Mouse (Mus musculus): ENCODE data around the gene Tsks. TPM values are rescaled to one million over a fixed set of nuclear protein-coding genes. Genes with fewer than 3 reads are reported as not detected.

Tsks gene
- polyA plus RNA-seq, 1 experiment from 2014 or later, result not detected

DNA sequence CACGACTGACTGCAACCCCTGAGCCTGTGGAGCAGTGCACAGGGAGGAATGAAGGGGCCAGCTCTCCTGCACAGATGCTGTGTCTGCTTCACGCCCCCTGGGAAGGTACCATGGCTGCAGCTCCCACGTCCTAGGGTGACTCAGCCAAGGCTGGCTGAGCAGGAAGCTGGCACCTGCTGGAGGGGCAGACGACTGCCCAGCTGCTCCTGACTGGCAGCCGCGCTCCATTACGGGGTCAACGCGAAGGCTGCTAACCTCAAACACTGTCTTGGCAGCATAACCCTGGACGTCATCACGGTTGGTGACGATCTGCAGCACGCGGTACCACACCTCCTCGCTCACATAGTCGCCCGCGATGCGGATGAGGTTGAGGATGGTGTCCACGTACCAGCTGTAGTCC, 37.6 kb upstream of the Tsks start:
- H3K27me3 ChIP-seq (ENCODE audit: control insufficient read depth, insufficient read depth, low read length), result no peaks in the 10 kb centered on the region
- H3K9ac ChIP-seq (ENCODE audit: low read length), result no peak overlapping the region
- H3K27ac ChIP-seq (ENCODE audit: low read depth, low read length), result no peak overlapping the region
- no peak overlapping the region for H3K4me3 ChIP-seq (ENCODE audit: low read depth, low read length)
- WGBS, result 94% methylated on average over 20 of the region's 20 CpGs
- no peaks in the 10 kb centered on the region for H3K9me3 ChIP-seq (ENCODE audit: control insufficient read depth, low read length)
- no peaks in the 10 kb centered on the region; the same call in 1 of the 2 replicates for H3K4me1 ChIP-seq (ENCODE audit: control insufficient read depth, insufficient read depth, low read length)
- ATAC-seq (ENCODE audit: insufficient read depth, low FRiP score, low TSS enrichment), result no peak
- H3K4me2 ChIP-seq (ENCODE audit: low read depth), result no peak overlapping the region
- DNase-seq (ENCODE audit: low spot score), result no peak
- peaks cover 35% of the 10 kb centered on the region for H3K36me3 ChIP-seq (ENCODE audit: control insufficient read depth, insufficient read depth, low read length)

DNA sequence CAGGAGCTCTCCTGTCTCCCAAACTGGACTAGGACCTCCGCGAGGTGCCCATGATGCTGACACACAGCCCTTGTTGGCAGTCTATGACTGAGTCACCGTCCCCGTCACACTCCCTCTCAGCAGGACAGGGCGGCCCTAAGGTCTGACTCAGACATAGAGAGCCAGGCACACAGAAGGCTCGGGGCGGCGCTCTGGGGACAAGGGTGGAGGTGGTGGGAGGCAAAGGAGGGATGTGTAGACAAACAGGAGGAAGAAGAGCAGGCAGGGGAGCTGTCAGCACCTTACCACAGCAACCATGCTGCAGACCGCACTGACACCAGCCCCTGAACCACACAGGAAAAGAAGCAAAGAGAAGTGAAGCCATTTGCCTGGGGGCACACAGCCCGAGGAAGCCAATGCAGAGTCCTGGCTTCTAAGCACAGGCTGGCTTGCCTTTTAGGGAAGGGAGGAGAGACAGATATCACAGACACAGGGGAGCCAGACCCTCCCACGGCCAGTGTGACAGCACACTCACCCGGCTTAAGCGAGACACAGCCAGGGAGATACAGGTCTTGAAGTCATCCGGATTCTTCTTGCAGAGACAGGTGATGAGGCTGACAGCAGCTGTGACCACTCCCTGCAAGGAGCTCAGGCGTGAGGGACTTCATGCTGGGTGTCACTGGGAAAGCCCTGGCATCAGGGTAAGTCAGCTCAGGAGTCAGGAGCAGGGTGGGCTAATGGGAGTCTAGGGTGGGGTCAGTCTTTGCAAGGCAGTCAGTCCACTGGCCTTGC, 34.1 kb upstream of the Tsks start:
- no peak for DNase-seq (ENCODE audit: low spot score)
- H3K27me3 ChIP-seq (ENCODE audit: control insufficient read depth, insufficient read depth, low read length), result no peaks in the 10 kb centered on the region
- 94% methylated on average over 15 of the region's 15 CpGs for WGBS
- H3K4me2 ChIP-seq (ENCODE audit: low read depth), result no peak overlapping the region
- no peaks in the 10 kb centered on the region for H3K9me3 ChIP-seq (ENCODE audit: control insufficient read depth, low read length)
- no peak for ATAC-seq (ENCODE audit: insufficient read depth, low FRiP score, low TSS enrichment)
- H3K27ac ChIP-seq (ENCODE audit: low read depth, low read length), result no peak overlapping the region
- H3K4me1 ChIP-seq (ENCODE audit: control insufficient read depth, insufficient read depth, low read length), result no peaks in the 10 kb centered on the region
- peaks cover 35% of the 10 kb centered on the region for H3K36me3 ChIP-seq (ENCODE audit: control insufficient read depth, insufficient read depth, low read length)
- no peak overlapping the region for H3K9ac ChIP-seq (ENCODE audit: low read length)
- no peak overlapping the region for H3K4me3 ChIP-seq (ENCODE audit: low read depth, low read length)

DNA sequence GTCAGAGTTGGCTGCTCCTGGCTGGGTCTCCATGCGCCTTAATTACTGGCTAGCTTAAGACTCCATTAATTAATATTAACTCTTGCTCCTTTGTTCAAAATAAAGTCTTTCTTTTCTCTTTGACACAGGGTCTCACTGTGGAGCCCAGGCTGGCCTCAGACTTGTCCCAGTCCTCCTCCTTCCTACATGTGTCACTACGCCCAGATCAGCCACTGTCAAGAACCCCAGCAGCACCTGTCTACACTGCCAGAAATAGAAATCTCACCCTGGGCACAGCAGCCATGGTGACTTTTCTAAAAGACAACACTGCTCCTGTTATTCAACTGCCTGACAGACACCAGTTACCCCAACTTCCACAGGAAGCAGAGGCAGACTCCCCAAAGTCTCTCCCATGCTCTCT, 28.6 kb upstream of the Tsks start:
- no peak overlapping the region for H3K27ac ChIP-seq (ENCODE audit: low read depth, low read length)
- ATAC-seq (ENCODE audit: insufficient read depth, low FRiP score, low TSS enrichment) (no peak), DNase-seq (ENCODE audit: low spot score) (no peak)
- H3K4me3 ChIP-seq (ENCODE audit: low read depth, low read length), result no peak overlapping the region
- peaks cover 16% of the 10 kb centered on the region for H3K36me3 ChIP-seq (ENCODE audit: control insufficient read depth, insufficient read depth, low read length)
- H3K27me3 ChIP-seq (ENCODE audit: control insufficient read depth, insufficient read depth, low read length), result no peaks in the 10 kb centered on the region
- no peak overlapping the region for H3K9ac ChIP-seq (ENCODE audit: low read length)
- no peak overlapping the region for H3K4me2 ChIP-seq (ENCODE audit: low read depth)
- 88% methylated on average over 2 of the region's 2 CpGs for WGBS
- H3K4me1 ChIP-seq (ENCODE audit: control insufficient read depth, insufficient read depth, low read length), result no peaks in the 10 kb centered on the region
- H3K9me3 ChIP-seq (ENCODE audit: control insufficient read depth, low read length), result no peaks in the 10 kb centered on the region

GRCm38 (mm10) chr7:44915314-44915713, 27.7 kb upstream of the Tsks start:
- DNase-seq (ENCODE audit: low spot score) (no peak), ATAC-seq (ENCODE audit: insufficient read depth, low FRiP score, low TSS enrichment) (no peak)
- Histone ChIP-seq H3K4me2 (ENCODE audit: low read depth) (no peak overlapping the region), H3K36me3 (ENCODE audit: control insufficient read depth, insufficient read depth, low read length) (peaks cover 9% of the 10 kb centered on the region), H3K27ac (ENCODE audit: low read depth, low read length) (no peak overlapping the region), H3K4me3 (ENCODE audit: low read depth, low read length) (no peak overlapping the region), H3K9ac (ENCODE audit: low read length) (no peak overlapping the region), H3K4me1 (ENCODE audit: control insufficient read depth, insufficient read depth, low read length) (no peaks in the 10 kb centered on the region), H3K9me3 (ENCODE audit: control insufficient read depth, low read length) (no peaks in the 10 kb centered on the region), H3K27me3 (ENCODE audit: control insufficient read depth, insufficient read depth, low read length) (no peaks in the 10 kb centered on the region)
- 95% methylated on average over 9 of the region's 9 CpGs for WGBS

- Histone ChIP-seq H3K9me3 (ENCODE audit: control insufficient read depth, low read length) (no peaks in the 10 kb centered on the region), H3K36me3 (ENCODE audit: control insufficient read depth, insufficient read depth, low read length) (peaks cover 7% of the 10 kb centered on the region), H3K27me3 (ENCODE audit: control insufficient read depth, insufficient read depth, low read length) (no peaks in the 10 kb centered on the region), H3K4me3 (ENCODE audit: low read depth, low read length) (no peak overlapping the region), H3K4me1 (ENCODE audit: control insufficient read depth, insufficient read depth, low read length) (no peaks in the 10 kb centered on the region), H3K4me2 (ENCODE audit: low read depth) (no peak overlapping the region), H3K9ac (ENCODE audit: low read length) (no peak overlapping the region), H3K27ac (ENCODE audit: low read depth, low read length) (no peak overlapping the region)
- 92% methylated on average over 6 of the region's 6 CpGs for WGBS
- DNase-seq (ENCODE audit: low spot score) (no peak), ATAC-seq (ENCODE audit: insufficient read depth, low FRiP score, low TSS enrichment) (no peak)
Observed at GRCm38 (mm10) chr7:44916191-44916590, 26.8 kb upstream of the Tsks start.

GRCm38 (mm10) chr7:44916881-44917280, 26.1 kb upstream of the Tsks start:
- Histone ChIP-seq H3K27me3 (ENCODE audit: control insufficient read depth, insufficient read depth, low read length) (no peaks in the 10 kb centered on the region), H3K4me2 (ENCODE audit: low read depth) (no peak overlapping the region), H3K4me1 (ENCODE audit: control insufficient read depth, insufficient read depth, low read length) (no peaks in the 10 kb centered on the region), H3K27ac (ENCODE audit: low read depth, low read length) (no peak overlapping the region), H3K9me3 (ENCODE audit: control insufficient read depth, low read length) (no peaks in the 10 kb centered on the region), H3K9ac (ENCODE audit: low read length) (no peak overlapping the region), H3K36me3 (ENCODE audit: control insufficient read depth, insufficient read depth, low read length) (peaks cover 7% of the 10 kb centered on the region), H3K4me3 (ENCODE audit: low read depth, low read length) (no peak overlapping the region)
- DNase-seq (ENCODE audit: low spot score) (no peak), ATAC-seq (ENCODE audit: insufficient read depth, low FRiP score, low TSS enrichment) (no peak)
- 94% methylated on average over 4 of the region's 4 CpGs for WGBS

DNA sequence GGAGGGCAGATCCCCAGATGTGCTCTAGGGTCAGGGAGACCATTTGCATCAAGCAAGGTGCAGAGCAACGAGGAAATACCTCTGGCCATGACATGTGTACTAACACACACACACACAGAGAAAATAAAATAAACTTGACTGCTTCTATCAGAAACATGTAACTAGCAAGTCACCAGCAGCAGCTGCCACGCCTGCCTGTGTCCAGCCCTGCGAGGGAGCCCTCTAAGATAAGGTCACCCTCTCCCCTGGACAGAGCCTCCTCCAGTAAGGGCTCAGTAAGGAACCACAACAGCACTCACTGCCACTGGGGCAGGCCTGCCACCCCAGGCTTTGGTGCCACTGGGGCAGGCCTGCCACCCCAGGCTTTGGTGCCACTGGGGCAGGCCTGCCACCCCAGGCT, 24.8 kb upstream of the Tsks start:
- ATAC-seq (ENCODE audit: insufficient read depth, low FRiP score, low TSS enrichment), result no peak
- DNase-seq (ENCODE audit: low spot score), result no peak
- H3K9me3 ChIP-seq (ENCODE audit: control insufficient read depth, low read length), result no peaks in the 10 kb centered on the region
- H3K9ac ChIP-seq (ENCODE audit: low read length), result no peak overlapping the region
- H3K27me3 ChIP-seq (ENCODE audit: control insufficient read depth, insufficient read depth, low read length), result no peaks in the 10 kb centered on the region
- no peak overlapping the region for H3K27ac ChIP-seq (ENCODE audit: low read depth, low read length)
- no peak overlapping the region for H3K4me2 ChIP-seq (ENCODE audit: low read depth)
- peaks cover 8% of the 10 kb centered on the region for H3K36me3 ChIP-seq (ENCODE audit: control insufficient read depth, insufficient read depth, low read length)
- WGBS, result 73% methylated on average over 3 of the region's 3 CpGs
- H3K4me1 ChIP-seq (ENCODE audit: control insufficient read depth, insufficient read depth, low read length), result no peaks in the 10 kb centered on the region
- no peak overlapping the region for H3K4me3 ChIP-seq (ENCODE audit: low read depth, low read length)

DNA sequence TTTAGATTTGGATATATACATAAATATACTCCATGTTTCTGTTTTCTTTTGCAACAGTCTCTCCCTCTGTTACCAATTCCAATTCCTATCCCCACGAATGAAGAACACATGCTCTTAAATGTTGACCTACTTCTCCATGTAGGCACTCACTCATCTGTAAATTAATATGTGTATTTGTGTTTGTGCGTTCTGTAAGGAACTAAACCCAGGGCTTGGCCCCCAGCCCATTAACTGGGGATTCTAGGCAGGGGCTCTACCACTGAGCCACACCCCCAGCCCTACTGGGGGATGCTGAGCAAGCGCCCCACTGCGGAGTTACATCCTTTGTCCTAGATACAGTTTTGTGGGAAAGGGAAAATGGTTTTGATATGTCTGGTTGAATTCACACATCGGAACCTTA, 23.9 kb upstream of the Tsks start:
- no peaks in the 10 kb centered on the region for H3K4me1 ChIP-seq (ENCODE audit: control insufficient read depth, insufficient read depth, low read length)
- no peaks in the 10 kb centered on the region for H3K27me3 ChIP-seq (ENCODE audit: control insufficient read depth, insufficient read depth, low read length)
- ATAC-seq (ENCODE audit: insufficient read depth, low FRiP score, low TSS enrichment) (no peak), DNase-seq (ENCODE audit: low spot score) (no peak)
- H3K36me3 ChIP-seq (ENCODE audit: control insufficient read depth, insufficient read depth, low read length), result peaks cover 8% of the 10 kb centered on the region
- H3K27ac ChIP-seq (ENCODE audit: low read depth, low read length), result no peak overlapping the region
- H3K9ac ChIP-seq (ENCODE audit: low read length), result no peak overlapping the region
- WGBS, result 94% methylated on average over 5 of the region's 5 CpGs
- no peak overlapping the region for H3K4me3 ChIP-seq (ENCODE audit: low read depth, low read length)
- no peak overlapping the region for H3K4me2 ChIP-seq (ENCODE audit: low read depth)
- no peaks in the 10 kb centered on the region for H3K9me3 ChIP-seq (ENCODE audit: control insufficient read depth, low read length)

GRCm38 (mm10) chr7:44922530-44922929, 20.5 kb upstream of the Tsks start:
- Histone ChIP-seq H3K36me3 (ENCODE audit: control insufficient read depth, insufficient read depth, low read length) (peaks cover 9% of the 10 kb centered on the region), H3K9me3 (ENCODE audit: control insufficient read depth, low read length) (no peaks in the 10 kb centered on the region), H3K27me3 (ENCODE audit: control insufficient read depth, insufficient read depth, low read length) (no peaks in the 10 kb centered on the region), H3K27ac (ENCODE audit: low read depth, low read length) (no peak overlapping the region), H3K4me1 (ENCODE audit: control insufficient read depth, insufficient read depth, low read length) (no peaks in the 10 kb centered on the region), H3K4me3 (ENCODE audit: low read depth, low read length) (no peak overlapping the region), H3K4me2 (ENCODE audit: low read depth) (no peak overlapping the region), H3K9ac (ENCODE audit: low read length) (no peak overlapping the region)
- ATAC-seq (ENCODE audit: insufficient read depth, low FRiP score, low TSS enrichment) (no peak), DNase-seq (ENCODE audit: low spot score) (no peak)
